In the genomic region with DNA sequence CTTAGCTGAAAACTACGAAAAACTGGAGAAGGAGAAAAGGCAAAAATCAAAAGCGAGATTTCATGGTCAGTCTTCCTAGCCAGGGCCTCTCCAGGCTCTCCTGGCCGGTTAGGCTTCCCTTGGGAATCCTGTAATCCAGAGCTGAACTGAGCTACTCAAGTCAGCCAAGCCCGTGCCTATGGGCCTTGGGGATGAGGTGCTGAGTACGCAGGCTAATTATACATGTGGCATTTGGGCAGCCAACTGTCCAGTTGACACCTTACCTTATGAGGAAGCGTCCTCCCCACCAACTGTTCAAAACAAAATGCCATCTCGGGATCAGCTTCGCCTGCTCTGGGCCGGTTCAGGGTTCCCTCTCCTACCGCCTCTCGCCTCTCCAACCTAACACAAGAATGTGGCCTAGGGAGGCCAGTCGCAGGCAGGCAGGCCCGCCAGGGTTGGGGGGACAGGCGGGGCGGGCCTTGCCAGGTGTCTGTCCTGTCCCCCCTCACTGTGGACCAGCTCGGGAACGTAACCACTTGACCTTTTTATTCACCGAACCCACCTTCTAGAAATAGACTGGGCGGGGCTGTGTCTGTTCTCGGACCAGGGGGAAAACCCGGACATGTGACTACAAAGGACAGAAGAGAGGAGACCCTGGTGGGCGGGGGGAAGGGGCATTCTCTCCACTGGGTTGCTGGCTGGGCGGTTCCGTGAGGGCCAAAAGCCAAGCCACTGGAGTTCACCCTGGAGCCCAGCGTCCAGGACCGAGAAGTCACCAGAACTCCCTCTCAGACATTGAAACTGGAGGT, we compare ENCODE assay signal across 7 mouse cellular contexts. TPM values are rescaled to one million over a fixed set of nuclear protein-coding genes. Genes with fewer than 3 reads are reported as not detected.
DNase-seq lines count a peak whose midpoint lies in the region; ATAC-seq and TF ChIP-seq lines count a peak whose summit lies in the region.

No protein-coding gene starts in this region.

- no peak for TF ChIP-seq CTCF in kidney, postnatal 0 days (IDR thresholded peaks at IDR 0.05; ENCODE audit: low read depth)

- DNase-seq in urinary bladder, adult 2 months (ENCODE audit: low spot score): peak; percentile 41
- no peak for DNase-seq in urinary bladder, postnatal 10 days (ENCODE audit: low spot score)
- DNase-seq in kidney, postnatal 0 days (ENCODE audit: low spot score): peak; percentile 3

- H3K36me3 ChIP-seq in erythroblast, embryonic 14.5 days (ENCODE audit: control insufficient read depth): no peaks in the 10 kb centered on the region
- no peaks in the 10 kb centered on the region for H3K36me3 ChIP-seq in heart, embryonic 15.5 days
- no peaks in the 10 kb centered on the region for H3K36me3 ChIP-seq in kidney, postnatal 0 days (ENCODE audit: insufficient read depth, low read length)
- no peaks in the 10 kb centered on the region for H3K36me3 ChIP-seq in midbrain, embryonic 12.5 days

- peak overlapping the region; percentile 94 for H3K4me2 ChIP-seq in heart, embryonic 15.5 days
- peak overlapping the region; percentile 96 for H3K4me2 ChIP-seq in kidney, postnatal 0 days (ENCODE audit: low read length)
- peak overlapping the region; percentile 96 for H3K4me2 ChIP-seq in midbrain, embryonic 12.5 days (replicated peaks)

- 14% methylated on average over 26 of the region's 26 CpGs for WGBS in heart, embryonic 15.5 days
- WGBS in kidney, postnatal 0 days: 29% methylated on average over 26 of the region's 26 CpGs
- 4% methylated on average over 26 of the region's 26 CpGs for WGBS in midbrain, embryonic 12.5 days

- H3K9me3 ChIP-seq in erythroblast, embryonic 14.5 days (ENCODE audit: control insufficient read depth, low read length): peaks cover 16% of the 10 kb centered on the region; the same call in 1 of the 2 replicates
- H3K9me3 ChIP-seq in heart, embryonic 15.5 days (replicated peaks): no peaks in the 10 kb centered on the region
- no peaks in the 10 kb centered on the region for H3K9me3 ChIP-seq in kidney, postnatal 0 days (replicated peaks; ENCODE audit: low read length)
- no peaks in the 10 kb centered on the region for H3K9me3 ChIP-seq in midbrain, embryonic 12.5 days

- peak overlapping the region; percentile 79 for H3K4me3 ChIP-seq in erythroblast, embryonic 14.5 days (replicated peaks)
- H3K4me3 ChIP-seq in heart, embryonic 15.5 days: peak overlapping the region; percentile 71
- peak overlapping the region; percentile 53 for H3K4me3 ChIP-seq in kidney, postnatal 0 days (replicated peaks; ENCODE audit: low read depth, low read length)
- H3K4me3 ChIP-seq in midbrain, embryonic 12.5 days: peak overlapping the region; percentile 66

- H3K4me1 ChIP-seq in erythroblast, embryonic 14.5 days (ENCODE audit: control insufficient read depth): peaks cover 38% of the 10 kb centered on the region
- peaks cover 6% of the 10 kb centered on the region for H3K4me1 ChIP-seq in heart, embryonic 15.5 days (replicated peaks)
- H3K4me1 ChIP-seq in kidney, postnatal 0 days (replicated peaks; ENCODE audit: insufficient read depth, low read length): peaks cover 12% of the 10 kb centered on the region
- peaks cover 48% of the 10 kb centered on the region for H3K4me1 ChIP-seq in midbrain, embryonic 12.5 days

- peak; percentile 59 for ATAC-seq in heart, embryonic 15.5 days (replicated peaks; ENCODE audit: insufficient number of reproducible peaks, insufficient read depth, low FRiP score, low read depth)
- ATAC-seq in kidney, postnatal 0 days (replicated peaks; ENCODE audit: low FRiP score, low read depth): 0 out of 2 replicates have a peak, but pooled peaks have one; percentile 42
- peak; percentile 12; the same call in 1 of the 2 replicates for ATAC-seq in midbrain, embryonic 12.5 days (ENCODE audit: low FRiP score, low read depth)
- ATAC-seq in activated CD4-positive, CD25-positive, alpha-beta regulatory T cell, adult 4 months: no peak

- peaks cover 96% of the 10 kb centered on the region for H3K27me3 ChIP-seq in erythroblast, embryonic 14.5 days (ENCODE audit: control insufficient read depth)
- H3K27me3 ChIP-seq in heart, embryonic 15.5 days: peaks cover 3% of the 10 kb centered on the region
- H3K27me3 ChIP-seq in kidney, postnatal 0 days (ENCODE audit: insufficient read depth, low read length): peaks cover 12% of the 10 kb centered on the region
- peaks cover 7% of the 10 kb centered on the region for H3K27me3 ChIP-seq in midbrain, embryonic 12.5 days

- H3K27ac ChIP-seq in heart, embryonic 15.5 days: peak overlapping the region; percentile 96
- no peak overlapping the region for H3K27ac ChIP-seq in kidney, postnatal 0 days
- peak overlapping the region; percentile 86 for H3K27ac ChIP-seq in midbrain, embryonic 12.5 days (replicated peaks)

- peak overlapping the region; percentile 81 for H3K9ac ChIP-seq in heart, embryonic 15.5 days
- peak overlapping the region; percentile 60 for H3K9ac ChIP-seq in kidney, postnatal 0 days (ENCODE audit: low read depth, low read length)
- peak overlapping the region; percentile 92 for H3K9ac ChIP-seq in midbrain, embryonic 12.5 days (replicated peaks)

RNA-seq across cellular contexts. Expression of gene Sox6, which starts 7.8 kb away (rescaled TPM):
- 3.5 and 3.8 TPM in 2 replicates for polyA plus RNA-seq in urinary bladder, adult 2 months (2012; rRNA removed)
- 3.3 and 3.7 TPM in 2 replicates for polyA plus RNA-seq in erythroblast, embryonic 14.5 days (2012)
- polyA plus RNA-seq in heart, embryonic 15.5 days (2015; fragmentation: Nextera tagmentation; extraction: Ambion mirVana): 28.4 and 31.1 TPM in 2 replicates
- polyA plus RNA-seq in kidney, postnatal 0 days (2015; fragmentation: Nextera tagmentation; extraction: Ambion mirVana): 24.3 and 29.3 TPM in 2 replicates
- 63.2 and 65.7 TPM in 2 replicates for polyA plus RNA-seq in midbrain, embryonic 12.5 days (2016; fragmentation: Nextera tagmentation; extraction: Ambion mirVana)
- polyA plus RNA-seq in activated CD4-positive, CD25-positive, alpha-beta regulatory T cell, adult 4 months (2017; shearing (Covaris generic)): not detected

RNA-seq across cellular contexts. Expression of gene 1110004F10Rik, which starts 8.4 kb away (rescaled TPM):
- 100 and 101 TPM in 2 replicates for polyA plus RNA-seq in urinary bladder, adult 2 months (2012; rRNA removed)
- polyA plus RNA-seq in erythroblast, embryonic 14.5 days (2012): 4.2 and 5.1 TPM in 2 replicates
- polyA plus RNA-seq in heart, embryonic 15.5 days (2015; fragmentation: Nextera tagmentation; extraction: Ambion mirVana): 156 and 163 TPM in 2 replicates
- 251 and 271 TPM in 2 replicates for polyA plus RNA-seq in kidney, postnatal 0 days (2015; fragmentation: Nextera tagmentation; extraction: Ambion mirVana)
- 319 and 321 TPM in 2 replicates for polyA plus RNA-seq in midbrain, embryonic 12.5 days (2016; fragmentation: Nextera tagmentation; extraction: Ambion mirVana)
- 100 to 1,000 TPM; 200 to 234 TPM for polyA plus RNA-seq in activated CD4-positive, CD25-positive, alpha-beta regulatory T cell, adult 4 months (2017; shearing (Covaris generic))

RNA-seq across cellular contexts. Expression of gene Gm4353, which starts 53.6 kb away (rescaled TPM):
- polyA plus RNA-seq in urinary bladder, adult 2 months (2012; rRNA removed): 1.0 and 1.3 TPM in 2 replicates
- 0.03 and 0.33 TPM in 2 replicates for polyA plus RNA-seq in erythroblast, embryonic 14.5 days (2012)
- polyA plus RNA-seq in heart, embryonic 15.5 days (2015; fragmentation: Nextera tagmentation; extraction: Ambion mirVana): 0.46 and 0.48 TPM in 2 replicates
- 0.61 and 0.86 TPM in 2 replicates for polyA plus RNA-seq in kidney, postnatal 0 days (2015; fragmentation: Nextera tagmentation; extraction: Ambion mirVana)
- polyA plus RNA-seq in midbrain, embryonic 12.5 days (2016; fragmentation: Nextera tagmentation; extraction: Ambion mirVana): 0.68 and 0.98 TPM in 2 replicates
- polyA plus RNA-seq in activated CD4-positive, CD25-positive, alpha-beta regulatory T cell, adult 4 months (2017; shearing (Covaris generic)): 1 to 10 TPM in 1 of 2 experiments, under 1 TPM in 1; 0.82 to 1.3 TPM

Comparison
In these comparisons a context has a peak if more than half of its experiments do, and no peak if none do; other contexts are left out.
1. RNA of gene 1110004F10Rik, which starts 8.4 kb away (polyA plus RNA-seq): 319 to 321 TPM in midbrain, embryonic 12.5 days, 251 to 271 TPM in kidney, postnatal 0 days, 200 to 234 TPM in activated CD4-positive, CD25-positive, alpha-beta regulatory T cell, adult 4 months, 156 to 163 TPM in heart, embryonic 15.5 days and 100 to 101 TPM in urinary bladder, adult 2 months; 4.2 to 5.1 TPM in erythroblast, embryonic 14.5 days; every median in the first group is over 10 times any median in the second.
2. Peak in every context shown above with its lines, with median percentiles within 50 percentile points of each other: H3K4me3 ChIP-seq, H3K4me2 ChIP-seq and H3K9ac ChIP-seq.